Mouse (Mus musculus) lung, embryonic 15.5 days (tissue): ENCODE measurements around the gene Dusp14. TPM values are rescaled to one million over a fixed set of nuclear protein-coding genes. Genes with fewer than 3 reads are reported as not detected.

ENCODE experiments used
- ATAC-seq: fragments of 200-750 bp; cut with Nextera tagmentation; 2 replicates; pipeline ENCODE4 v1.8.0; 2017; ENCODE audit warnings: moderate number of reproducible peaks, borderline replicate concordance; ENCODE audit not compliant: low FRiP score, low TSS enrichment; ENCODE audit errors: extremely low read depth
- H3K27ac ChIP-seq: fragments of 300-500 bp; sonication (generic); 2 replicates; pipeline ENCODE4 v1.5.1; 2015; ENCODE audit warnings: moderate library complexity, mild to moderate bottlenecking, inconsistent platforms
- H3K27me3 ChIP-seq: fragments of 300-500 bp; sonication (generic); 2 replicates; pipeline ENCODE4 v1.6.1; 2015; ENCODE audit warnings: inconsistent platforms
- H3K36me3 ChIP-seq: fragments of 300-500 bp; sonication (generic); 2 replicates; pipeline ENCODE4 v1.6.1; 2015; ENCODE audit warnings: inconsistent platforms
- H3K4me1 ChIP-seq: fragments of 300-500 bp; sonication (generic); 2 replicates; pipeline ENCODE4 v1.6.1; 2015; ENCODE audit warnings: inconsistent platforms
- H3K4me2 ChIP-seq: fragments of 300-500 bp; sonication (generic); 2 replicates; pipeline ENCODE4 v1.6.1; 2015; ENCODE audit warnings: inconsistent platforms, mild to moderate bottlenecking, moderate library complexity
- H3K4me3 ChIP-seq: fragments of 300-500 bp; sonication (generic); 2 replicates; pipeline ENCODE4 v1.5.1; 2015; ENCODE audit warnings: mild to moderate bottlenecking, inconsistent platforms
- H3K9ac ChIP-seq: fragments of 300-500 bp; sonication (generic); 2 replicates; pipeline ENCODE4 v1.6.1; 2015; ENCODE audit warnings: inconsistent platforms
- H3K9me3 ChIP-seq: fragments of 300-500 bp; sonication (generic); 2 replicates; pipeline ENCODE4 v1.6.1; 2016; ENCODE audit warnings: inconsistent platforms
- WGBS: fragments of 180-500 bp; shearing (Covaris S2); methylation state at CpG from one replicate; pipeline ENCODE4 v1.1.7; 2015; 5-methylcytosine and 5-hydroxymethylcytosine counted together
- polyA plus RNA-seq: library from polyadenylated mRNA; unstranded; fragments of >200 nt; fragmentation: Nextera tagmentation; extraction: Ambion mirVana; gene quantifications from 2 replicates; pipeline ENCODE4 v1.2.1, GENCODE M21; 2015

Dusp14 gene
- polyA plus RNA-seq, 1 experiment from 2014 or later: 24.3 TPM

DNA sequence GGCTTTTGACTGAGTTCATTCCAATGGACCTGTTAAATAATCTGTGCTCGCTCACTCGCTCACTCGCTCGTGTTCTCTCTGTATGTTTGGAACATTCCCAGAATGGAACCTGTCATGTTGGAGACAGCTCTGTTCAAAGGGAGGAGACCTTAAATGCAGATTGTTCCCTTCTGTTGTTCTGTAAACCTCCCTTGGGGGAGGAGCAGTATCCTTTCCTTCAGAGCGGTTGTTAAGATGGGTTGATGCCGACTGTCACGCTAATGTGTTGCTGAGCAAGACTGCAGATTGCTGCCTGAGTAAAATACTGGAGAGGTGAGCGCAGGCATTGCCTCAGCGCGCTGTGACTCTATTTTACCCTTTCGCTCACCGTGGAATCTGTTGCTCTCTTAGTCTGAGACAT is 58.0 kb downstream of the Dusp14 start:
- H3K9me3 ChIP-seq: no peaks in the 10 kb centered on the region
- peaks cover 13% of the 10 kb centered on the region; the same call in 1 of the 2 replicates for H3K36me3 ChIP-seq
- no peak overlapping the region for H3K4me2 ChIP-seq
- ATAC-seq: no peak
- H3K4me1 ChIP-seq: no peaks in the 10 kb centered on the region
- H3K27ac ChIP-seq: no peak overlapping the region
- H3K4me3 ChIP-seq: no peak overlapping the region
- H3K9ac ChIP-seq: no peak overlapping the region
- 52% methylated on average over 12 of the region's 12 CpGs for WGBS
- no peaks in the 10 kb centered on the region for H3K27me3 ChIP-seq

DNA sequence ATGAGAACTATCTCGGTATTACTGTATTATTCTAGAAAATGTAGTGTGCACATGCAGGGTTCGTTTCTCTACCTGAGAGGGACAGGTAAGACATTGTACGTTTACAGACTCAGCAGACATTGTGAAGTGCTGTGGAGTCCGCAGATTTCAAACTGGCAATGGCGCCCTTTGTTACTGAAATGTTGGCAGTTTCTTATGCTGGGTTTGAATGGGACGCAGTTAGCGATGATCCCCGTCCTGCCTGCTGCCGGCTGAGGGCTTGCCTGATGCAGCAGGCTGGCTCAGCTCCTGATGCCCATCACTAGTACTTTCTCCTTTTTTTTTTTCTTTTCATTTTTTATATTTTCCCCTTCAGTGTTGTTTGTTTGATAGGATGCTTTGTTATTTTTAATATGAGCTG is 58.6 kb downstream of the Dusp14 start:
- Histone ChIP-seq H3K27me3 (no peaks in the 10 kb centered on the region), H3K36me3 (peaks cover 16% of the 10 kb centered on the region; the same call in 1 of the 2 replicates), H3K4me3 (no peak overlapping the region), H3K9ac (no peak overlapping the region), H3K4me2 (no peak overlapping the region), H3K4me1 (no peaks in the 10 kb centered on the region), H3K9me3 (no peaks in the 10 kb centered on the region), H3K27ac (no peak overlapping the region)
- WGBS: 80% methylated on average over 9 of the region's 9 CpGs
- no peak for ATAC-seq

DNA sequence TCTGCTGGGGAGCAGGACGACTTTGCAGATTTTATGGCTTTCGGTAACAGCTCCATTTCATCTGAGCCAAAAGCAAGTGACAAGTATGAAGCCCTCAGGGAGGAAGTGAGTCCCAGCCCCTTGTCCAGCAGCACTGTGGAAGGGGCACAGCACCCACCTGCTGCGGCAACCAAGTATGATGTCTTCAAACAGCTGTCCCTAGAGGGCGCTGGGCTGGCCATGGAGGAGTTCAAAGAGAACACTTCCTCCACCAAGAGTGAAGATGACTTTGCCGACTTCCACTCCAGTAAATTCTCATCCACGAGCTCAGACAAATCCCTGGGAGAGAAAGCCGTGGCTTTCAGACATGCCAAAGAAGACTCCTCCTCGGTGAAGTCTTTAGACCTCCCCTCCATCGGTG is 60.1 kb downstream of the Dusp14 start:
- WGBS: 82% methylated on average over 9 of the region's 9 CpGs
- Histone ChIP-seq H3K4me2 (no peak overlapping the region), H3K4me3 (no peak overlapping the region), H3K9ac (no peak overlapping the region), H3K27me3 (no peaks in the 10 kb centered on the region), H3K4me1 (no peaks in the 10 kb centered on the region), H3K36me3 (peaks cover 19% of the 10 kb centered on the region), H3K27ac (no peak overlapping the region), H3K9me3 (no peaks in the 10 kb centered on the region)
- no peak for ATAC-seq

DNA sequence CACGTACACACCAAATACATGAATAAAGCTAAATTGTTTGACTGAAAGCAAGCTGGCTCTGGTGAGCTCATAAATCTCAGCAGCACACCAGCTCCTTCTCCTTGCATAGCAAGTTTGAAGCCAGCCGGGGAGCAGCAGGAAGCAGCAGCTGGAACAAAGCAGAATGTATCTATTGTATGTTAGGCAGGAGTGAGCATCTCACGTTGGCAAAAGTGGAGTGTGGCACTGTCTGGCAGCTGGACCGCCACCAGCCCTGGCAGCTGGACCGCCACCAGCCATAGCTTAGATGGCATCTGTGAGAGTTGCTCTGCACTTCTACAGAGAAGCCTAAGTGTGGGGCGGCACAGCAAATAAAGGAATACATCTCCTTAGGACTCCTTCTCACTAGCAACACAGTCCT is 65.1 kb downstream of the Dusp14 start:
- H3K36me3 ChIP-seq: peaks cover 24% of the 10 kb centered on the region
- WGBS: 85% methylated on average over 6 of the region's 6 CpGs

DNA sequence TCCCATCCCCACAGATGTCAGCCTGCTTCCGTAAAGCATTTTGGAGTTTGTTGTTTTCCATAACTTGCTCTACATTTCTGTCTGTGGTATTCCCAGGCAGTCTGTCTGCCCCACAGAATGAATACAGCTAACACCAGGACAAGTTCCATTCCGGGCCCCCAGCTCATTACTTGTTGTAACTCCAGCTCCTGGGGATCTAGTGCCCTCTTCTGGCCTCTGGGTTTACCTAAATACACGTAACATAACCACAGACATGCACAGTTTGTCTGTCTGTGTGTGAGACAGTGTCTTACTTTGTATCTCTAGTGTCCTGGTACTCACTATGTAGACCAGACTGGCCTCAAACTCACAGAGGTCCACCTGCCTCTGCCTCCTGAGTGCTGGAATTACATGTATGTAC is 67.8 kb downstream of the Dusp14 start:
- H3K27ac ChIP-seq: no peak overlapping the region
- H3K9me3 ChIP-seq: no peaks in the 10 kb centered on the region
- 90% methylated on average over 3 of the region's 3 CpGs for WGBS
- H3K36me3 ChIP-seq: peaks cover 18% of the 10 kb centered on the region
- H3K27me3 ChIP-seq: no peaks in the 10 kb centered on the region
- no peak overlapping the region for H3K9ac ChIP-seq
- no peak overlapping the region for H3K4me2 ChIP-seq
- no peaks in the 10 kb centered on the region for H3K4me1 ChIP-seq
- no peak for ATAC-seq
- H3K4me3 ChIP-seq: no peak overlapping the region

More for the DNA sequence above, 65.1 kb downstream of the Dusp14 start:
- Histone ChIP-seq H3K9ac (no peak overlapping the region), H3K9me3 (no peaks in the 10 kb centered on the region), H3K27me3 (no peaks in the 10 kb centered on the region), H3K4me2 (no peak overlapping the region), H3K4me1 (no peaks in the 10 kb centered on the region), H3K4me3 (no peak overlapping the region), H3K27ac (no peak overlapping the region)
- ATAC-seq: no peak

DNA sequence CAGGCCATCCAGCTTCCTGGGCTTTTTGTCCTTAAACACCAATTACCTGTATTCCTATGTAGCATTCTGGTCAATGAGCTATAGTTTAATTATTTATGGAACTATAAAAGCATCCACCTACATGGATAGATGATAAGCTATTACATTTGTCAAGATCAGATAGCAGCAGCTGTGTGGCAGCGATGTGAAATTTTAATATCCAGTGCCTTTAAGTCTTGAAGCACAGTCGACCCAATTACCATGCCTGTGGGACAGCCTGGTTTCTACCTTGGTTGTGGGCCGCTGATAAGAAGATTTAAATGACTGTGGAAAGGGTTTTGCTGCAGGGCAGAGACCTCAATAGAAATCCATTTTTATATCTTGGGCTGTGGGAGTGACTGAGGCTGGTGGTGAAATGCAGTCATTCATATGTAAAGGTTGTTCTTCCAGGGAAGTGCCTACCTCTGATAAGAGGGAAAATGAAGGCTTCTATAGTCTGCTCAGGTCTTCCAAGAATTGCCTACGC is 69.6 kb downstream of the Dusp14 start:
- WGBS: 87% methylated on average over 4 of the region's 4 CpGs
- peaks cover 25% of the 10 kb centered on the region for H3K36me3 ChIP-seq
- no peak overlapping the region for H3K9ac ChIP-seq
- H3K9me3 ChIP-seq: no peaks in the 10 kb centered on the region
- no peaks in the 10 kb centered on the region for H3K4me1 ChIP-seq
- no peak overlapping the region for H3K27ac ChIP-seq
- H3K27me3 ChIP-seq: no peaks in the 10 kb centered on the region
- no peak for ATAC-seq
- H3K4me3 ChIP-seq: no peak overlapping the region
- H3K4me2 ChIP-seq: no peak overlapping the region

DNA sequence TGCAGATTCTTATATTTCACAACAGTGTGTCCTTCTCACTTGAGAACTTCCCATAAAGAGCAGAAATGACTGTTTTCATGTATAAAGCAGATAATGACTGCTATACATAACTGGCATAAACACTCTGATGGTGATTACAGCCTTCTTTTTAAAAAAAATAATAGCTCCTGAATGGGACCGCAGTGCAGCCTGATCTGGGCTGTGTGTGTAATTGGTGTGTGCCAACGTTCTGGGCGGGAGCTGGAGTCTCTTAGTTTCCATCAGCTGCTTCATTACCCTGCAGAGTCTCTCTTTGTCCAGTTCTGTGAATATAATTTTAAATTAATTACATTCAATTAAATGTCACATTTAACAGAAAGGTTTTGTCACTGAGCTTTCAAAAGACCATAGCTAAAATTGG is 70.1 kb downstream of the Dusp14 start:
- 85% methylated on average over 3 of the region's 3 CpGs for WGBS
- H3K9me3 ChIP-seq: no peaks in the 10 kb centered on the region
- H3K4me2 ChIP-seq: no peak overlapping the region
- H3K27me3 ChIP-seq: no peaks in the 10 kb centered on the region
- no peak overlapping the region for H3K27ac ChIP-seq
- H3K4me3 ChIP-seq: no peak overlapping the region
- ATAC-seq: no peak
- H3K4me1 ChIP-seq: no peaks in the 10 kb centered on the region
- H3K36me3 ChIP-seq: peaks cover 28% of the 10 kb centered on the region
- no peak overlapping the region for H3K9ac ChIP-seq

Other genes with a start within 250 kb of the Dusp14 start
- 8.3 and 9.5 TPM in 2 replicates for gene Hnf1b, start 219.2 kb downstream of the Dusp14 start, polyA plus RNA-seq
- gene Ddx52, start 127.2 kb downstream of the Dusp14 start, polyA plus RNA-seq: 33.3 and 37.5 TPM in 2 replicates
- gene Synrg, start 104.8 kb downstream of the Dusp14 start, polyA plus RNA-seq: 9.5 and 11.3 TPM in 2 replicates
- gene Tada2a, start 60.3 kb upstream of the Dusp14 start, polyA plus RNA-seq: 33.2 and 33.6 TPM in 2 replicates
- gene Acaca, start 60.4 kb upstream of the Dusp14 start, polyA plus RNA-seq: 11.7 and 14.6 TPM in 2 replicates
- gene Gm11437, start 98.2 kb upstream of the Dusp14 start, polyA plus RNA-seq: 0.11 TPM in 1 of 2 replicates, not detected in the other